Mouse (Mus musculus) liver, embryonic 14.5 days (tissue): ENCODE measurements at regions not wholly inside any gene's neighbourhood (a gene's known extent, or its start where the extent isn't known, plus 50 kb on each side); places are given as distances from the start of the nearest gene placed in this dataset.

ENCODE experiments used
- CTCF ChIP-seq: IDR thresholded peaks from 2 replicates; pipeline ENCODE4 v1.5.1; 2016; ENCODE audit warnings: antibody characterized with exemption, low read depth, control low read depth
- EP300 ChIP-seq: IDR thresholded peaks from 2 replicates; pipeline ENCODE4 v1.6.1; 2016; ENCODE audit warnings: antibody characterized with exemption, low read depth

DNA sequence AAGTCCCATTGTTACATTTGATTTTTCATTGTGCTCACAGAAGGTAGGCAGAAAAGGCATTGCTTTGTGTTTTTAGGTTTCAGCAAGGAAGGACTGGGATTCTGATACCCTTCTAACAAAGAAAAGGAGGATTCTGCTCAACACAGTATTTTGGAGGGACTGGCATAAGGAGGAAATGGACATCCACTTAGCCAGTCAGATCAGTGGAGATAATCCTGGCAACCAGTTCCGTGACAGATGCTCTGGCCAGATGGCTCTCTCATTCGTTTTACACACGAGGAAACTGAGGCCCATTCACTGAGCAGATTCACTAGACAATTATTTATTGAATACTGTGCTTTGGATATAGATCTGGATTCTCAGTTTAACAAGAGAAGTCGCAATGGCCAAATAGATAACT, 178.2 kb upstream of the Rps6ka3 start:
- TF ChIP-seq CTCF, result no peak
- no peak for TF ChIP-seq EP300
